Mouse (Mus musculus): ENCODE measurements at regions not wholly inside any gene's neighbourhood (a gene's known extent, or its start where the extent isn't known, plus 50 kb on each side); places are given as distances from the start of the nearest gene placed in this dataset.

DNA sequence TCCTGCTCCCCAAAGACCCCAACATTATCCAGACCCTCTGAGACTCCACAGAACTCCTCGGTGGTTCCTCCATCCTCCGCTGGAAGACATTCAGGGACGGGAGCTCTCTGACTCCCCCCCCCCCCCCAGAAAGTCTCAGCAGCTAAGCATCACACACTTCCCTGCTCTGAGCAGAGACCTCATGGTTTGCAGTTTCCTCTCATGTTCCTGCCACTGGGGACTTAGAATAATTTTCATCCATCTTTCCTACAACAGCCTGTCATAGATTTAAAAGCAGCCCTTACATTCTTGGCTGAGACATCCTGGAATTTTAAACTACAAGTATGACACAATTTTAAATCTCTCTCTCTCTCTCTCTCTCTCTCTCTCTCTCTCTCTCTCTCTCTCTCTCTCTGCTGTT is 69.2 kb downstream of the Gpr65 start:
- DNase-seq (ENCODE audit: low spot score in 2 of 2), result no peak

- DNase-seq (ENCODE audit: low spot score in 2 of 2), result no peak
Observed at GRCm38 (mm10) chr12:98339536-98339935, 71.1 kb downstream of the Gpr65 start.

DNA sequence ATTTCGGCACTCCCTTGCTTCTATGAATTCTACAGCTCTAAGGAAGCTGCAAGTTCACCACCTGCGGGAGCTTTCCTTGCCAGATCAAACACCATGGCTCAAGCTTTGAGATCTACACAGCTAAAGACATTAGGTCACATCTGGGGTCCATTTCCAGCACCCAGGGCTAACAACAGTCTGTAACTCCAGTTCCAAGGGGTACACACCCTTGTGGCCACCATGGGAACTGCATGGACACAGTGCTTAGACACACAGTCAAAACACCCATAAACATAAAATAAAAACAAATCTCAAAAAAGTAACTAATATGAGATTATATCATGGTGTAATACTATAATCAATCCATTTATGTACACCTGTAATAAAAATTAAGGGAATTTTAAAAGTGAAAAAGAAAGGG is 73.7 kb downstream of the Gpr65 start:
- DNase-seq (ENCODE audit: low spot score in 2 of 2), result no peak

- no peak for DNase-seq (ENCODE audit: low spot score in 2 of 2)
Observed at GRCm38 (mm10) chr12:98343653-98344052, 75.2 kb downstream of the Gpr65 start.

DNA sequence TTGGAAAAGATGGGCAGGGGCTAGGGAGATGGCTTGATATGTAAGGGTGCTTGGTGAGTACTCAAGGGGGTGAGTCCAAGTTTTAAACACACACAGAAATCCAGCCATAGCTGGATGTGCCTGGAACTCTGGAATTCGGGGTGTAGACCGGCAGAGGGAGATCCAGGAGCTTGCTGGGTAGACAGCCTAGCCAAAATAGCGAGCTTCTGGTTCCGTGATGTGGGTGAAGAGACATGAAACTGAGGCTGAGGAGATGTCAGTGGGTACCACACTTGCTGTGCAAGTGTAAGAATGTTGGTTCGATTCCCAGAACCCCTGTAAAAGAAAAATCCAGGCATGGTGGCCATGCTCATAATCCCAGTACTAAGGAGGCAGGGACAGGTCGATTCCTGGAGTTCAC is 78.6 kb downstream of the Gpr65 start:
- no peak for DNase-seq (ENCODE audit: low spot score in 2 of 2)

GRCm38 (mm10) chr12:98347550-98348318 is 79.3 kb downstream of the Gpr65 start:
- peak in 1 of 2 experiments; percentile 23 for DNase-seq (ENCODE audit: low spot score in 2 of 2)

GRCm38 (mm10) chr12:98349864-98350643 is 81.6 kb downstream of the Gpr65 start:
- DNase-seq (ENCODE audit: low spot score in 2 of 2), result no peak

GRCm38 (mm10) chr12:98352401-98352800 is 84.0 kb downstream of the Gpr65 start:
- DNase-seq (ENCODE audit: low spot score in 2 of 2), result no peak

DNA sequence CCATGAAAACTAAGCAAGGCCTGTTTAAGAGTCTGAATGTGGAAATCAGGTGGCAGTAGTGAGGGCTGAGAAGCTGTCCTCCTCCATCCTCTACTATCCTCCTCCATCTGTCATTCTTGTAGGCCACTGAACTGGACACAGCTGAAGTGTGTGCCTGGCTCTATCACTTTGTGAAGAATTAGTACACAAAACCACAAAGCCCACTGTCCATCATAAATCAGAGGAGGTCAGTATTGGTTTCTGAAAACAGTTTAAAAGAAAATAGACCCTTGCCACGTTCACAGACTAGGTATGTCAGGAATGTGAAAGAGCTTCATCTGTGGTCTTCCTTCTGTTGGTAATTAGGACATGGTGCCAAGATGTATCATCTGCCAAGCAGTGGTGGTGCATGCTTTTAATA is 86.1 kb downstream of the Gpr65 start:
- DNase-seq (ENCODE audit: low spot score in 2 of 2), result no peak

DNA sequence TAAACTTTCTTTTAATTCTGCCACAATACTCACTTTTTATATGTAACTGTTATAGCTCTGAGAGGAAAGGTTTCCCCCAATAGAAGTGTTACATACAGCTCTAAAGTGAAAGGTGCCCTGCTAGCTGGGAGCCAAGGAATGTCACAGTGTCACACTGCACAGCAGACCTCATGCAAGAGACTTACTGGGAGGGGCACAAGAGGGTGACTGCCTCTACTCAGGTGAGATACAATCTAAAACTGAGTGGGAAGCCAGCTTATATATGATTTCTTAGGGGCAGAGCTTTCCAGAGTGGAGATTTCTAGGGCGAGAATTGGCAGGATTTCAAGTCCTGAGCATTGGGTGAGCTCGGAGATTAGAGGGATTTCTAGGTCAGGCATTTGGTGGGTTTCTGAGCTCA is 99.1 kb downstream of the Gpr65 start:
- DNase-seq (ENCODE audit: low spot score in 2 of 2), result no peak

DNA sequence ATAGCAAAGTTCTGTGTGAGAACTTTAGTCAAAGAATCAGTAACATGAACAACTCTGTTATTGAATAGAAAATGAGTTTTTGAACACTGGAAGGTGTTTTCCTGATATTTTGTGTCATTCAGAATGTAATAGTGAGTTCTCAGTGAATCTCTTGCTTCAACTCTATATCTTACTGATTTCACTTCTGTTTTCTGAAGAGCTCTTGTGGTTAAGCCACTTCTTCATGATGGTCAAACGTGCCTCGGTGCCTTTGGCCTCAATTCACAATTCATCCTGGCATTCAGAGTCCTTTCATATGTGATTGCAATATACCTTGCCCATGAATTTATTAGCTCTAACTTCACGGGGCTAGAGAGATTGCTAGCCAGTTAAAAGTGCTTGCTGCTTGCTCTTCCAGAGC is 102.3 kb downstream of the Gpr65 start:
- DNase-seq (ENCODE audit: low spot score in 2 of 2), result no peak

- no peak for DNase-seq (ENCODE audit: low spot score in 2 of 2)
Observed at GRCm38 (mm10) chr12:98375214-98375910, 106.9 kb downstream of the Gpr65 start.
